Mouse (Mus musculus) ES-E14 (cell line): ENCODE results near the gene Mrc1.

Experiments used
- MAFK ChIP-seq: IDR thresholded peaks from 2 replicates; pipeline ENCODE4 v1.6.1; 2014; ENCODE audit warnings: mild to moderate bottlenecking, low read depth, low read length, inconsistent platforms; ENCODE audit not compliant: insufficient read depth
- ZC3H11A ChIP-seq: IDR thresholded peaks from 2 replicates; pipeline ENCODE4 v1.6.1; 2012; ENCODE audit warnings: low read depth, mild to moderate bottlenecking, inconsistent platforms, low read length, borderline replicate concordance
- ZNF384 ChIP-seq: IDR thresholded peaks from 2 replicates; pipeline ENCODE4 v1.6.1; 2012; ENCODE audit warnings: low read depth, low read length, inconsistent platforms

DNA sequence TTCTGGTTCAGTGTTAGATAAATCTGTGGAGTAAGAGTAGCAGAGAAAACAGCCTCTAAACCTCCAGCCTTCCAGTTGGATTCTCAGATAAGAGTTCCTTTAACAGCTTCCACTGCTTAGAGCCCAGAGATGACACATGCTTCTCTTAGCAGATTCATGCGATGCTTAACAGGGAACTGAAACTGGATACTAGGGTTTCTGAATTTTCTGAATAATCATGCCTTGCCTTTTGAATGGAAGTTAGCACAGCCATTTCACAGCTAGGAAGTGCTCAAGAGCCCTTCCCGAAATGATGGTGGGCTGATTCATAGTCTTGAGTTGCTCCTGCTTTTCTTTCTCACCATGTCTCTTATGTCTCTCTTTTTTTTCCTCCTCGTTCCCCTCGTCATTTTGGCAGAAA, 22.4 kb upstream of the Mrc1 start:
- TF ChIP-seq ZC3H11A, result no peak
- TF ChIP-seq ZNF384, result no peak
- no peak for TF ChIP-seq MAFK
